Mouse (Mus musculus): ENCODE measurements at regions not wholly inside any gene's neighbourhood (a gene's known extent, or its start where the extent isn't known, plus 50 kb on each side); places are given as distances from the start of the nearest gene placed in this dataset.

DNA sequence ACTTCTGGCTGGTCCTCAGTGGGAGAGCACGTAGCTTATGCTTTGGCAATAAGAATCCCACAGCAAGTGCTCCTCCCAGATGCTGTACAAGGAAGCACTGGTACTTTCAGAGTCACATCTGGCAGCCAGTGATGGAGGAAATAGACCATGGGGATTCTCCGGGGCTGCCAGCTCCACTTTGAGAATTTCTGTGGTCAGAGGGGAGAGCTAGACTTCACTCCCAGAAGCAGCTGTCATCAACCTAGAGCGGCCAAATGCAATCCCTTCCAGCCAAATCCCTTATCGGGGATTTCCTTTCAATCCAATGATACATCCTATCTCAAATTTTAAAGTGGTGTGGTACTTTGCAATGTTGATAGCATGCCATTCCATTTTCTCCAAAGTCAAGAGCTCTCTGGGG, 1474.1 kb upstream of the Flrt2 start:
- no peak overlapping the region for H3K27ac ChIP-seq
- no peak overlapping the region for H3K4me2 ChIP-seq (replicated peaks)
- no peaks in the 10 kb centered on the region for H3K36me3 ChIP-seq
- H3K9me3 ChIP-seq: no peaks in the 10 kb centered on the region
- no peaks in the 10 kb centered on the region for H3K27me3 ChIP-seq (replicated peaks)
- no peaks in the 10 kb centered on the region for H3K4me1 ChIP-seq
- no peak overlapping the region for H3K4me3 ChIP-seq
- no peak for ATAC-seq (ENCODE audit: low FRiP score, low read depth)
- no peak overlapping the region for H3K9ac ChIP-seq
- 67% methylated on average over 4 of the region's 4 CpGs for WGBS

GRCm38 (mm10) chr12:94229894-94230293, 1462.1 kb upstream of the Flrt2 start:
- 87% methylated on average over 4 of the region's 4 CpGs for WGBS
- Histone ChIP-seq H3K4me3 (no peak overlapping the region), H3K36me3 (no peaks in the 10 kb centered on the region), H3K9ac (no peak overlapping the region), H3K9me3 (no peaks in the 10 kb centered on the region), H3K27ac (no peak overlapping the region), H3K27me3 (replicated peaks) (no peaks in the 10 kb centered on the region), H3K4me2 (replicated peaks) (no peak overlapping the region), H3K4me1 (no peaks in the 10 kb centered on the region)
- no peak for ATAC-seq (ENCODE audit: low FRiP score, low read depth)

DNA sequence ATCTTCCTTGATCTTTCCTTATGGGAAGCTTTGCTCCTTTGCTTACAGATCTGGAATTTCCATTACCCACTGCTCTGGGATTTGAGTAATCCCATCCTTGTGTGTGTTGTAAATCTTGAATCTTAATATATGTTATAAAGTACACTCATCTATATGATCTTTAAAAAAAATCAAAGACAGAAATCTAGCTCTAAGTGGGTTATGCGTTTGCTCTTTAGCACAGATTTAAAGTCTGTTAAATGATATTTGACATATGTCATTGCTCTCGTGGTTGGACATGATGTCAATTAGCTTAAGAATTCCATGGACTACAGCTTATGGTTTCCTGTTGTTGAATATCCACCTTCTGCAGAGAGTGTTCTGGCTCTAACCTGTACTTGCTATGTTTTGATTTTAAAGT, 1446.7 kb upstream of the Flrt2 start:
- H3K4me1 ChIP-seq: no peaks in the 10 kb centered on the region
- H3K27me3 ChIP-seq (replicated peaks): no peaks in the 10 kb centered on the region
- H3K4me2 ChIP-seq (replicated peaks): no peak overlapping the region
- ATAC-seq (ENCODE audit: low FRiP score, low read depth): no peak
- no peak overlapping the region for H3K27ac ChIP-seq
- no peak overlapping the region for H3K4me3 ChIP-seq
- no peaks in the 10 kb centered on the region for H3K36me3 ChIP-seq
- 65% methylated on average over 2 of the region's 2 CpGs for WGBS
- no peak overlapping the region for H3K9ac ChIP-seq
- no peaks in the 10 kb centered on the region for H3K9me3 ChIP-seq

GRCm38 (mm10) chr12:94247362-94247761, 1444.7 kb upstream of the Flrt2 start:
- Histone ChIP-seq H3K4me1 (no peaks in the 10 kb centered on the region), H3K9me3 (no peaks in the 10 kb centered on the region)
- ATAC-seq (ENCODE audit: low FRiP score, low read depth): no peak

DNA sequence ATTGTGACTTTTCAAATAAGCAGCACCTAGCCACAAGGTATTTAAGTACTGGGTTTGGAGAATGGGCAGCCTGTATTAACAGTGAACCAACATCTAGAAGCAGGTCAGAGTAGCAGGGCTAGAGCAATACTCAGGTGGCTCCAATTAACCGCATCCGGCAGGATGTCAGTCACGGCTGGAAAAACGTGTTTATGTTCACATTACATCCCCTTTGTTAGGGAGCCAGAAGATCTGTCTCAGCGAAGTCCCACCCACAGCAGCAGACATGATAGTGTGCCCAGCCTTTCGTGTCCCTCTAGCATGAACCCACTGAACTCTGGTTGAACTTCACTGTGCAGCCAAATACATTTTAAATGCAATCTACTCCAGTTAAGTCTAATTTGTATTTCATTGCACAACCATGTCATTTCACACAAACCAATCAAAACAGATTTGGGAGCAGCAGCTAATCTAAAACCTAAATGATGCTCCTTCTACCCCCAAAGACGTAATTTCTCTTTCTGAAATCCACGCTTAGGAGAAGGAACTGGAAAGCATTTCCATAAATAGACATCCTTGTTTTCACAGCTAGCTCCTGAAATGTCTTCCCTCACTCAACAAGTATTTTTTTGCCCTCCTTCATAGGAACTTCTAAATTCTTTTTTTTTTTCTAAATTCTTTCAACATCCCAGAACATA, 1438.9 kb upstream of the Flrt2 start:
- H3K4me1 ChIP-seq: no peaks in the 10 kb centered on the region
- H3K4me2 ChIP-seq (replicated peaks): no peak overlapping the region
- no peaks in the 10 kb centered on the region for H3K36me3 ChIP-seq
- no peaks in the 10 kb centered on the region for H3K27me3 ChIP-seq (replicated peaks)
- 59% methylated on average over 8 of the region's 8 CpGs for WGBS
- no peak for ATAC-seq (ENCODE audit: low FRiP score, low read depth)
- H3K4me3 ChIP-seq: no peak overlapping the region
- H3K9ac ChIP-seq: no peak overlapping the region
- no peaks in the 10 kb centered on the region for H3K9me3 ChIP-seq
- no peak overlapping the region for H3K27ac ChIP-seq

More at GRCm38 (mm10) chr12:94247362-94247761, 1444.7 kb upstream of the Flrt2 start:
- no peaks in the 10 kb centered on the region for H3K27me3 ChIP-seq (replicated peaks)
- H3K4me2 ChIP-seq (replicated peaks): no peak overlapping the region
- H3K36me3 ChIP-seq: no peaks in the 10 kb centered on the region
- H3K27ac ChIP-seq: no peak overlapping the region
- H3K4me3 ChIP-seq: no peak overlapping the region
- H3K9ac ChIP-seq: no peak overlapping the region

GRCm38 (mm10) chr12:94280946-94281345, 1411.1 kb upstream of the Flrt2 start:
- Histone ChIP-seq H3K9me3 (no peaks in the 10 kb centered on the region), H3K36me3 (no peaks in the 10 kb centered on the region), H3K9ac (no peak overlapping the region), H3K4me2 (replicated peaks) (no peak overlapping the region), H3K4me1 (no peaks in the 10 kb centered on the region), H3K4me3 (no peak overlapping the region), H3K27me3 (replicated peaks) (no peaks in the 10 kb centered on the region), H3K27ac (no peak overlapping the region)
- WGBS: 75% methylated on average over 2 of the region's 2 CpGs
- no peak for ATAC-seq (ENCODE audit: low FRiP score, low read depth)

DNA sequence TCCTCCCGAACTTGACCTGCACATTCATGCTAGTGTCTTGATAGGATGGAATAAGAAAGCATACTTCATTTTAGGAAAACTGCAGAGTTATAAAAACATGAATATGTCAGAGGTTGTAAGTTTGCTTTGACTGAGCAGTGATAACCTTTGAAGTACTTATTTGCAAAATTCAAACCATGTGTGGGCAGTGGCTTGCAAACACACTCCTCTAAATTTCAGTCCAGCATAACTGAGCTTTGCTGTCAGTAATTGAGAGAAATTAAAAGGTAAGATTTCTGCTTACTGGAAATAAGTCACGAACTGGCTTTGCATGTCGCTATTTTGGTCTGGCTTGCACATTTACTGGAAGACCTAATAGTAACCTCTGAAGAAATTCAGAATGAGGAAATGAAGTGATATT, 1409.1 kb upstream of the Flrt2 start:
- no peak for ATAC-seq (ENCODE audit: low FRiP score, low read depth)
- Histone ChIP-seq H3K27ac (no peak overlapping the region), H3K4me3 (no peak overlapping the region), H3K27me3 (replicated peaks) (no peaks in the 10 kb centered on the region), H3K36me3 (no peaks in the 10 kb centered on the region), H3K9me3 (no peaks in the 10 kb centered on the region), H3K4me1 (no peaks in the 10 kb centered on the region), H3K4me2 (replicated peaks) (no peak overlapping the region), H3K9ac (no peak overlapping the region)
- WGBS: 87% methylated on average over 3 of the region's 3 CpGs

- H3K4me3 ChIP-seq: no peak overlapping the region
- H3K4me2 ChIP-seq (replicated peaks): no peak overlapping the region
- H3K36me3 ChIP-seq: no peaks in the 10 kb centered on the region
- H3K9ac ChIP-seq: no peak overlapping the region
- H3K27me3 ChIP-seq (replicated peaks): no peaks in the 10 kb centered on the region
- no peaks in the 10 kb centered on the region for H3K4me1 ChIP-seq
- ATAC-seq (ENCODE audit: low FRiP score, low read depth): no peak
- H3K27ac ChIP-seq: no peak overlapping the region
- no peaks in the 10 kb centered on the region for H3K9me3 ChIP-seq
- WGBS: 84% methylated on average over 3 of the region's 3 CpGs
Observed at GRCm38 (mm10) chr12:94283572-94283971, 1408.5 kb upstream of the Flrt2 start.

- no peak overlapping the region for H3K4me3 ChIP-seq
- H3K27me3 ChIP-seq (replicated peaks): no peaks in the 10 kb centered on the region
- H3K36me3 ChIP-seq: no peaks in the 10 kb centered on the region
- no peak overlapping the region for H3K27ac ChIP-seq
- no peak overlapping the region for H3K9ac ChIP-seq
- no peaks in the 10 kb centered on the region for H3K9me3 ChIP-seq
- no peaks in the 10 kb centered on the region for H3K4me1 ChIP-seq
- WGBS: 91% methylated on average over 5 of the region's 5 CpGs
- no peak for ATAC-seq (ENCODE audit: low FRiP score, low read depth)
- no peak overlapping the region for H3K4me2 ChIP-seq (replicated peaks)
Observed at GRCm38 (mm10) chr12:94297864-94298263, 1394.2 kb upstream of the Flrt2 start.

DNA sequence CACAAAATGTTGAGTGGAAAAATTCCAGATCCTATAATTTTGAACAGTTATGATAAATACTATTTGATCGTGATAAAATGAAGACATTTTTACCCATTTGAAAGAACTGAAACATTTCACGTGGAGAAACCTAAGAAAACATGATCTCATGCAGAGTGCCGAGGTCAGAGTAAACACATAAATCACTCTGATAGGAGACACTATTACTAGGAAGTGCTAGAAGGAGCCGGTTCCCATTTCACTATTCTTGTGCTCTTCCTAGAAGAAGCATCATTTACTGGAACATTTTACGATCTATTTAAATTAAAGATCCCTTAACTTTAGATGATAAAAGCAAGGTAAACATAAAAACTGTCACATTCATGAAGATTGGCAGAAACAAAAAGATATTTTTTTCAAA, 1359.7 kb upstream of the Flrt2 start:
- Histone ChIP-seq H3K27ac (no peak overlapping the region), H3K36me3 (no peaks in the 10 kb centered on the region), H3K27me3 (replicated peaks) (no peaks in the 10 kb centered on the region), H3K4me2 (replicated peaks) (no peak overlapping the region), H3K9me3 (no peaks in the 10 kb centered on the region), H3K4me1 (no peaks in the 10 kb centered on the region), H3K9ac (no peak overlapping the region), H3K4me3 (no peak overlapping the region)
- no peak for ATAC-seq (ENCODE audit: low FRiP score, low read depth)
- 62% methylated on average over 5 of the region's 5 CpGs for WGBS

DNA sequence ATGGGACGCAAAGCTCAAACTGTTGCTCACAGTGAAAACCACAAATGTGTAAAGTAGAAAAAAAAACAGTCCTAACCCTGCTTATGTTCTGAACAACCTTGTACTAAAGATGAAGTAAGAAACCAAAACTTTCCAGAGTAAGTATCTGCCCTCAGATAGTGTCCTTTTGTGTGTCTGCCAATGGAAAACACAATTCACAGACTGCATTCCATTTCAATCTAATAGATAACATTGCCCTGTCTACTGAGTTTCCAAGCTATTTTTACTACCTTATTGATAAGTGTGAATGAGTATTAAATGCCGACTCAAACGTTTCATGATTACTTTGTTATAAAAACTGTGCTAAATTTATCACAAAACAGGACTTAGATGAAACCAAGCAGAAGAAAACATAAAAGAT, 1357.4 kb upstream of the Flrt2 start:
- H3K9me3 ChIP-seq: no peaks in the 10 kb centered on the region
- no peaks in the 10 kb centered on the region for H3K4me1 ChIP-seq
- H3K27me3 ChIP-seq (replicated peaks): no peaks in the 10 kb centered on the region
- H3K36me3 ChIP-seq: no peaks in the 10 kb centered on the region
- no peak overlapping the region for H3K4me3 ChIP-seq
- no peak for ATAC-seq (ENCODE audit: low FRiP score, low read depth)
- 89% methylated on average over 3 of the region's 3 CpGs for WGBS
- no peak overlapping the region for H3K27ac ChIP-seq
- H3K4me2 ChIP-seq (replicated peaks): no peak overlapping the region
- H3K9ac ChIP-seq: no peak overlapping the region

DNA sequence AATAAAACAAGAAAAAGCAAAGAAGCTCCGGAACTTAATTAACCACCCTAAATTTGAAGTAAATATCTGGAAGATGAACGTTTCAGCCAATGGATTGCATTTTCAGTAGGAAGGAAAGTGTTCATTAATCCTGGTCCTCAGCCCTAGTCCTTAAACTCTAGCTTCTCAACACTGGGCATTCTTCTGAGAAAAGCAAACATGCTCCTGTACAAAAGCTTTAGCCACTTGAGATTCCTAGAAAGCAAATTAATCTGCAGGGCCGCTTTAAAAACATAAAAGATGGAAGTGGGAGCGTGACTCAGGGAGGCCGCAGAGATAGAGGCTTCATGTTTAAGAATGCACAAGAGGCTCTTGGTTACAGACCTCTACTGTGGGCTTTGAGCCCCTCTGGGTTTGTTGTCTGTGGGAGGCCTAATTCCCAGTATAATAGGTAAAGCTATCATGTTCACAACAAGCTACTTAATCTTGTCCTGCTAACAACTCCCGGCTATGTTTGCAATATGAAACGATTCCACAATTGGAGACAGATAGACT, 1342.3 kb upstream of the Flrt2 start:
- Histone ChIP-seq H3K9me3 (no peaks in the 10 kb centered on the region), H3K9ac (no peak overlapping the region), H3K4me2 (replicated peaks) (no peak overlapping the region), H3K4me1 (no peaks in the 10 kb centered on the region), H3K4me3 (no peak overlapping the region), H3K27me3 (replicated peaks) (no peaks in the 10 kb centered on the region), H3K36me3 (no peaks in the 10 kb centered on the region), H3K27ac (no peak overlapping the region)
- no peak for ATAC-seq (ENCODE audit: low FRiP score, low read depth)
- WGBS: 59% methylated on average over 7 of the region's 7 CpGs

DNA sequence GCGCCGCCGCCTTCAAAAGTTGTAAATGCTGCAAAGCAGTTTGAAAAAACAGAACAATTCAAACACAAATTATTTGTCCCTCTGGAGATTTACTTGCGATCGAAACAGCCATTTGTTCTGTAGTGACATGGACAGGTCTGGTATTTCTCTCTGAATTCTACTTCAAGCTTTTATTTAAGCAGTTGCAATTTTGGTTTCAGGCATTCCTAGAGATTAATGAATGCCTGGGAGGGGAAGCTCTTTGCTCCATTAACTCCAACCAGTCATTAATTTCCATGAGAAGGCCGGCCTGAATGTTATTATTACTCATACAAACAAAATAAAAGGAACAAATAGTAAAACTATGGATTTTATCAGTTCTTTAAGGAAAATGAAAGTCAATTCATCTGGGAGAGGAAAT, 1327.8 kb upstream of the Flrt2 start:
- H3K27me3 ChIP-seq (replicated peaks): no peaks in the 10 kb centered on the region
- 49% methylated on average over 6 of the region's 6 CpGs for WGBS
- H3K4me2 ChIP-seq (replicated peaks): no peak overlapping the region
- ATAC-seq (ENCODE audit: low FRiP score, low read depth): no peak
- no peak overlapping the region for H3K9ac ChIP-seq
- H3K27ac ChIP-seq: no peak overlapping the region
- H3K4me3 ChIP-seq: no peak overlapping the region
- H3K9me3 ChIP-seq: no peaks in the 10 kb centered on the region
- no peaks in the 10 kb centered on the region for H3K4me1 ChIP-seq
- no peaks in the 10 kb centered on the region for H3K36me3 ChIP-seq
